Mouse (Mus musculus) CH12.LX (cell line): ENCODE data around the gene Tamm41. TPM values are rescaled to one million over a fixed set of nuclear protein-coding genes. Genes with fewer than 3 reads are reported as not detected.

Experiments
- DNase-seq: peaks from one replicate; pipeline ENCODE4 v3.0.0-alpha.2; 2013; ENCODE audit errors: extremely low read depth
- H3K27ac ChIP-seq: 2 replicates; pipeline ENCODE4 v1.5.1; 2012; ENCODE audit warnings: low read depth, mild to moderate bottlenecking, control low read depth, moderate library complexity; ENCODE audit not compliant: insufficient read depth
- H3K27me3 ChIP-seq: replicated peaks from 2 replicates; pipeline ENCODE3; 2012; ENCODE audit warnings: inconsistent platforms
- H3K36me3 ChIP-seq, 2 experiments: replicated peaks in 1 of 2; 2 replicates each; pipeline versions ENCODE3 to v1.6.1; 2012; ENCODE audit warnings: inconsistent platforms in 1 of 2, low read length in 1 of 2, mild to moderate bottlenecking in 1 of 2, mixed read lengths in 1 of 2, moderate library complexity in 1 of 2; ENCODE audit not compliant: control insufficient read depth in 1 of 2, insufficient read depth in 1 of 2
- H3K4me1 ChIP-seq, 2 experiments: 2 replicates each; pipeline ENCODE4 v1.6.1; 2012; ENCODE audit warnings: inconsistent platforms in 1 of 2, moderate library complexity in 1 of 2; ENCODE audit not compliant: insufficient read depth in 2 of 2, control insufficient read depth in 1 of 2
- H3K4me2 ChIP-seq: 2 replicates; pipeline ENCODE4 v1.6.1; 2012; ENCODE audit warnings: low read depth, mild to moderate bottlenecking, control low read depth; ENCODE audit not compliant: poor library complexity, insufficient read depth, severe bottlenecking
- H3K4me3 ChIP-seq, 3 experiments: fragments of 150-350 bp in 1 of 3; sonication (generic) in 1 of 3; replicated peaks in 1 of 3; 2 replicates each; pipeline versions ENCODE3 to v1.5.1; 2011 to 2012; ENCODE audit warnings: low read depth in 2 of 3, low read length in 2 of 3, mild to moderate bottlenecking in 2 of 3, moderate library complexity in 2 of 3, control low read depth in 1 of 3, improper control_type of control experiment in 1 of 3, inconsistent platforms in 1 of 3, mixed read lengths in 1 of 3; ENCODE audit not compliant: poor library complexity in 1 of 3
- H3K79me2 ChIP-seq: replicated peaks from 2 replicates; pipeline ENCODE4 v1.6.1; 2012; ENCODE audit warnings: mild to moderate bottlenecking, moderate library complexity; ENCODE audit not compliant: control insufficient read depth, poor library complexity, insufficient read depth, severe bottlenecking; ENCODE audit errors: extremely low read depth
- H3K9ac ChIP-seq: 2 replicates; pipeline ENCODE4 v1.6.1; 2012; ENCODE audit warnings: low read depth, mild to moderate bottlenecking, control low read depth, moderate library complexity; ENCODE audit not compliant: insufficient read depth
- H3K9me3 ChIP-seq: replicated peaks from 2 replicates; pipeline ENCODE3; 2012; ENCODE audit warnings: low read length, inconsistent platforms, mixed read lengths
- BHLHE40 ChIP-seq: IDR thresholded peaks from 2 replicates; pipeline ENCODE4 v1.6.1; 2011; ENCODE audit warnings: mild to moderate bottlenecking, low read depth, low read length, improper control_type of control experiment
- CHD2 ChIP-seq: IDR thresholded peaks from 2 replicates; pipeline ENCODE4 v1.6.1; 2011; ENCODE audit warnings: low read length, improper control_type of control experiment
- E2F4 ChIP-seq: IDR thresholded peaks from 2 replicates; pipeline ENCODE4 v1.6.1; 2011; ENCODE audit warnings: low read depth, low read length, improper control_type of control experiment; ENCODE audit not compliant: insufficient replicate concordance
- MAX ChIP-seq: IDR thresholded peaks from 2 replicates; pipeline ENCODE4 v1.6.1; 2011; ENCODE audit warnings: low read length, improper control_type of control experiment
- MEF2A ChIP-seq: IDR thresholded peaks from 2 replicates; pipeline ENCODE4 v1.6.1; 2014; ENCODE audit warnings: low read depth, mild to moderate bottlenecking, inconsistent platforms, low read length, improper control_type of control experiment, borderline replicate concordance
- MYC ChIP-seq: IDR thresholded peaks from 2 replicates; pipeline ENCODE4 v1.6.1; 2011; ENCODE audit warnings: low read depth, mild to moderate bottlenecking, improper control_type of control experiment, low read length
- NELFE ChIP-seq: IDR thresholded peaks from 2 replicates; pipeline ENCODE4 v1.6.1; 2011; ENCODE audit warnings: low read depth, low read length, improper control_type of control experiment
- NRF1 ChIP-seq: IDR thresholded peaks from 2 replicates; pipeline ENCODE4 v1.6.1; 2014; ENCODE audit warnings: low read depth, mild to moderate bottlenecking, inconsistent platforms, low read length, improper control_type of control experiment, moderate library complexity
- PAX5 ChIP-seq: IDR thresholded peaks from 2 replicates; pipeline ENCODE4 v1.6.1; 2012; ENCODE audit warnings: low read length, inconsistent platforms, mixed read lengths
- POLR2AphosphoS2 ChIP-seq: IDR thresholded peaks from 2 replicates; pipeline ENCODE4 v1.6.1; 2011; ENCODE audit warnings: low read depth, low read length, improper control_type of control experiment
- RAD21 ChIP-seq: IDR thresholded peaks from 2 replicates; pipeline ENCODE4 v1.6.1; 2011; ENCODE audit warnings: low read depth, mild to moderate bottlenecking, low read length, improper control_type of control experiment, moderate library complexity
- RCOR1 ChIP-seq: conservative IDR thresholded peaks from 2 replicates; pipeline ENCODE4 v1.6.1; 2012; ENCODE audit warnings: low read depth, mild to moderate bottlenecking, inconsistent platforms, low read length, improper control_type of control experiment
- SIN3A ChIP-seq: IDR thresholded peaks from 2 replicates; pipeline ENCODE4 v1.6.1; 2012; ENCODE audit warnings: low read length, improper control_type of control experiment, inconsistent platforms
- SMC3 ChIP-seq: IDR thresholded peaks from 2 replicates; pipeline ENCODE4 v1.6.1; 2011; ENCODE audit warnings: low read depth, low read length, improper control_type of control experiment
- TBP ChIP-seq: conservative IDR thresholded peaks from 2 replicates; pipeline ENCODE4 v1.6.1; 2011; ENCODE audit warnings: low read depth, low read length, improper control_type of control experiment
- TCF12 ChIP-seq: IDR thresholded peaks from 2 replicates; pipeline ENCODE4 v1.6.1; 2014; ENCODE audit warnings: low read depth, mild to moderate bottlenecking, inconsistent platforms, low read length, improper control_type of control experiment
- UBTF ChIP-seq: IDR thresholded peaks from 2 replicates; pipeline ENCODE4 v1.6.1; 2012; ENCODE audit warnings: low read depth, mild to moderate bottlenecking, inconsistent platforms, low read length, improper control_type of control experiment, moderate library complexity
- USF1 ChIP-seq: IDR thresholded peaks from 2 replicates; pipeline ENCODE4 v1.6.1; 2014; ENCODE audit warnings: low read depth, mild to moderate bottlenecking, inconsistent platforms, low read length, improper control_type of control experiment
- USF2 ChIP-seq: conservative IDR thresholded peaks from 2 replicates; pipeline ENCODE4 v1.6.1; 2011; ENCODE audit warnings: low read depth, low read length, improper control_type of control experiment
- ZC3H11A ChIP-seq: IDR thresholded peaks from 2 replicates; pipeline ENCODE4 v1.6.1; 2012; ENCODE audit warnings: low read depth, mild to moderate bottlenecking, inconsistent platforms, low read length, improper control_type of control experiment
- ZKSCAN1 ChIP-seq: IDR thresholded peaks from 2 replicates; pipeline ENCODE4 v1.6.1; 2012; ENCODE audit warnings: low read depth, inconsistent platforms, low read length, improper control_type of control experiment, borderline replicate concordance
- ZMIZ1 ChIP-seq: IDR thresholded peaks from 2 replicates; pipeline ENCODE4 v1.6.1; 2012; ENCODE audit warnings: low read depth, mild to moderate bottlenecking, inconsistent platforms, low read length, improper control_type of control experiment
- ZNF384 ChIP-seq: IDR thresholded peaks from 2 replicates; pipeline ENCODE4 v1.6.1; 2012; ENCODE audit warnings: low read depth, low read length, improper control_type of control experiment, inconsistent platforms
- dilution Hi-C: fragments of 300-500 bp; cut with MboI; formaldehyde crosslinking; loops from 2 replicates; pipeline ENCODE4 v1.14.3; 2020; ENCODE audit warnings: low sequenced_read_pairs; ENCODE audit not compliant: extremely low pct_unique_long_range_greater_than_20kb, extremely low pct_ligation_motif_present
- in situ Hi-C: fragments of 300-500 bp; cut with MboI; formaldehyde crosslinking; loops from 3 replicates; pipeline ENCODE4 v1.14.3; 2019; ENCODE audit warnings: low sequenced_read_pairs, low pct_ligation_motif_present, low pct_unique_long_range_greater_than_20kb, mixed read lengths
- polyA plus RNA-seq: library from polyadenylated mRNA; unstranded; fragments of >175 nt; gene quantifications from 2 replicates; pipeline ENCODE4 v1.2.1, GENCODE M21; 2012; ENCODE audit warnings: low read depth; ENCODE audit not compliant: insufficient read length
- total RNA-seq, 2 experiments: library from RNA; depleted of rRNA; stranded (reverse); fragments of 300-350 nt in 1 of 2; fragments of >200 nt in 1 of 2; gene quantifications; 2 replicates each; pipeline ENCODE4 v1.2.3; 2012 to 2014

Gene Tamm41
- total and polyA plus RNA-seq, 3 experiments, result 29.3 to 41.1 (median 39.8) TPM

DNA sequence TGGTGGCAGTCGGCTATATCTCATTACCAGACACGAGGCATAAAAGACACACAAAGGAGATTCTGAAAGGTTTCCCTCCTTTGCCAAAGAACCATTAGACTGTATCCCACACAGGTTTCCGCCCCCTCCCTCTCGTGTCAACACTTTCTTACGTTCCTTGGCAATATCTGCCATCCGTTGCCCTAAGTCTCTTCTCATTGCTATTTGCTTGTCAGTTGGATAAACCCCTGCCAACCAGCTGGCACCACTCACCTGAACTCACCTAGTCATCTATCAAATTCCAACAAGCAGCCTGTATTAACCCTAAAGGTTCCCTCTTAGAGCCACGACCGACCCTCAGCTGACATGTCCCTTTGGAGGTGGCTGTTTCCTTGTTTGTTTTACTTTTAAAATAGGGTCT, 72.3 kb downstream of the Tamm41 start:
- Histone ChIP-seq H3K4me2 (no peak overlapping the region; the same call in 1 of the 2 replicates), H3K27me3 (no peaks in the 10 kb centered on the region), H3K9ac (no peak overlapping the region), H3K36me3 (peaks cover 0 to 10% of the 10 kb centered on the region in 2 experiments), H3K4me1 (peaks cover 42 to 75% of the 10 kb centered on the region in 2 experiments), H3K79me2 (peaks cover 77% of the 10 kb centered on the region), H3K9me3 (peaks cover 6% of the 10 kb centered on the region), H3K4me3 (no peak overlapping the region), H3K27ac (no peak overlapping the region)
- dilution Hi-C loops (no loop called here), in situ Hi-C loops (loop anchor here (5.0 kb wide), 1 partner anchor 33 kb away; no protein-coding TSS in a partner anchor)
- no peak for TF ChIP-seq RAD21
- DNase-seq, result no peak

DNA sequence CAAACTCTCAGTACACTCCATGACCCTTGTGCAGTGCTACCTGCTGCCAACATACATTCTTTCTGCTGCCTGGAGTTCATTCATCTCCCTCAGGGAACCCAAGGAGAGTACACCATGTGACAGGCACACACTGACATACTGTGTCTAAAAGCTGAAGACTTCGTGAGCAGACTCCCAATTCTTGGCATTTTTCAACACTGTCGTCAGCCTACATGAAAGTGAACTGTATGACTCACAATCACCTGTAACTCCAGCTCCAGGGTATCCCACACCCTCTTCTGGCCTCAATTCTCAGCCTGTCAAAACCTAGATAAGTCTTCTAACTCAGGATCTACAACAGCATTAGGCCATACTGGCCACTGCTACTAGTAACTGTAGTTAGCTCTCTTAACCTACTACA, 73.4 kb downstream of the Tamm41 start:
- Histone ChIP-seq H3K79me2 (peaks cover 89% of the 10 kb centered on the region), H3K4me2 (no peak overlapping the region), H3K27me3 (no peaks in the 10 kb centered on the region), H3K4me3 (no peak overlapping the region), H3K9ac (no peak overlapping the region), H3K27ac (peak overlapping the region; percentile 1), H3K4me1 (peaks cover 41 to 84% of the 10 kb centered on the region in 2 experiments), H3K9me3 (no peaks in the 10 kb centered on the region), H3K36me3 (peaks cover 0 to 13% of the 10 kb centered on the region in 2 experiments)
- in situ Hi-C loops (no loop called here), dilution Hi-C loops (no loop called here)
- TF ChIP-seq PAX5, result no peak
- no peak for TF ChIP-seq E2F4
- no peak for TF ChIP-seq USF2
- no peak for TF ChIP-seq ZNF384
- no peak for TF ChIP-seq TBP
- no peak for TF ChIP-seq ZMIZ1
- TF ChIP-seq CHD2, result no peak
- no peak for TF ChIP-seq POLR2AphosphoS2
- TF ChIP-seq SMC3, result no peak
- no peak for TF ChIP-seq MEF2A
- TF ChIP-seq SIN3A, result no peak
- no peak for DNase-seq

DNA sequence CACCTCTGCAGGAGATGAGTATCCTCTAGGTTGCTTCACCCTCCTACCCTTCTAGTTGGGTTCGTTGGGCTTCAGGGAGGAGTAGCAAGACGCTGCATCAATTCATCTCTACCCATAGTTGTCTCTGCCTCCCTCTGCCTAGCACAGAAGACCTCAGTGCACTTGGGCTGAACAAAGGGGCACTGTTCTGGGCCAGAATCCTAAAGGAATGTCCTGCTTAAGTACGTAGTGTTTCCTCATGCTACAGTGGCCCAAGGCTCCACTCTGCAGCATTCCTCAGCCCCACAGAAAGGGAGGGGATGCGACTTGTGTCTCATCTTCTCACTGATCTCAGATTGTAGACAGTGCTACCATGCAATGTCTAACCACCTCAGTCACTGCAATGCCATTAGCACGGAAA, 74.0 kb downstream of the Tamm41 start:
- no peak for DNase-seq
- Histone ChIP-seq H3K79me2 (peaks cover 94% of the 10 kb centered on the region), H3K4me2 (no peak overlapping the region), H3K4me3 (no peak overlapping the region), H3K9me3 (no peaks in the 10 kb centered on the region), H3K9ac (no peak overlapping the region), H3K27ac (no peak overlapping the region; the same call in 1 of the 2 replicates), H3K36me3 (peaks cover 0 to 16% of the 10 kb centered on the region in 2 experiments), H3K4me1 (peaks cover 39 to 89% of the 10 kb centered on the region in 2 experiments), H3K27me3 (no peaks in the 10 kb centered on the region)
- dilution Hi-C loops, result no loop called here
- TF ChIP-seq UBTF (no peak), TBP (no peak), NRF1 (no peak), NELFE (no peak), MEF2A (no peak), MYC (no peak), TCF12 (no peak), ZC3H11A (no peak), RCOR1 (no peak), USF1 (no peak), MAX (no peak), ZNF384 (no peak), BHLHE40 (no peak), ZKSCAN1 (no peak), E2F4 (no peak)
- in situ Hi-C loops, result no loop called here
